In genomic region chr1:175607308-175607707, GRCm38 (mm10) we compare ENCODE assay signal across 22 mouse cellular contexts. TPM values are rescaled to one million over a fixed set of nuclear protein-coding genes. Genes with fewer than 3 reads are reported as not detected.
A peak's percentile ranks its signal among the peaks of the same experiment; 100 is the strongest.
DNase-seq lines count a peak whose midpoint lies in the region; ATAC-seq and TF ChIP-seq lines count a peak whose summit lies in the region.
"Had no signal": no experiment of that assay in that cellular context is flagged by ENCODE, and none has a peak within 500 bp of the region (broad histone marks: within the 10 kb centered on the region; RNA-seq: fewer than 3 reads in every experiment).

No protein-coding gene starts in this region.

- H3K27ac ChIP-seq in intestine, embryonic 15.5 days = no peak overlapping the region
- H3K27ac ChIP-seq in intestine, postnatal 0 days (ENCODE audit: low read depth, low read length) = no peak overlapping the region; the same call in 1 of the 2 replicates
- no peak overlapping the region for H3K27ac ChIP-seq in liver, embryonic 11.5 days (ENCODE audit: low read depth, low read length)
- no peak overlapping the region for H3K27ac ChIP-seq in liver, embryonic 15.5 days (replicated peaks)
- peak overlapping the region; percentile 54 for H3K27ac ChIP-seq in stomach, embryonic 15.5 days
- H3K27ac ChIP-seq in hindbrain, postnatal 0 days = no peak overlapping the region
- H3K27ac ChIP-seq: embryonic facial prominence, embryonic 10.5 days; forebrain, embryonic 10.5 days; heart, embryonic 15.5 days; hindbrain, embryonic 13.5 days had no signal

- no peak for TF ChIP-seq CTCF in intestine, postnatal 0 days (IDR thresholded peaks at IDR 0.05; ENCODE audit: low read depth)
- no peak for TF ChIP-seq CTCF in hindbrain, postnatal 0 days (IDR thresholded peaks at IDR 0.05; ENCODE audit: low read depth)

- 75% methylated on average over 6 of the region's 6 CpGs for WGBS in intestine, embryonic 15.5 days
- WGBS in intestine, postnatal 0 days = 63% methylated on average over 6 of the region's 6 CpGs
- WGBS in liver, embryonic 11.5 days = 77% methylated on average over 6 of the region's 6 CpGs
- 66% methylated on average over 6 of the region's 6 CpGs for WGBS in liver, embryonic 15.5 days (ENCODE audit: insufficient replicate concordance)
- 73% methylated on average over 6 of the region's 6 CpGs for WGBS in stomach, embryonic 15.5 days
- WGBS in hindbrain, postnatal 0 days = 95% methylated on average over 6 of the region's 6 CpGs

- H3K4me3 ChIP-seq in intestine, embryonic 15.5 days (replicated peaks) = no peak overlapping the region
- no peak overlapping the region for H3K4me3 ChIP-seq in intestine, postnatal 0 days (ENCODE audit: low read depth, low read length)
- H3K4me3 ChIP-seq in liver, embryonic 11.5 days (ENCODE audit: low read depth, low read length) = no peak overlapping the region
- H3K4me3 ChIP-seq in liver, embryonic 15.5 days (replicated peaks) = no peak overlapping the region
- no peak overlapping the region for H3K4me3 ChIP-seq in stomach, embryonic 15.5 days (replicated peaks)
- no peak overlapping the region for H3K4me3 ChIP-seq in hindbrain, postnatal 0 days (ENCODE audit: low read length)
- H3K4me3 ChIP-seq: embryonic facial prominence, embryonic 10.5 days; forebrain, embryonic 10.5 days; heart, embryonic 15.5 days; hindbrain, embryonic 13.5 days had no signal

- H3K9ac ChIP-seq in intestine, embryonic 15.5 days = no peak overlapping the region
- H3K9ac ChIP-seq in intestine, postnatal 0 days (ENCODE audit: low read depth, low read length) = no peak overlapping the region
- H3K9ac ChIP-seq in liver, embryonic 11.5 days (ENCODE audit: low read depth, low read length) = no peak overlapping the region
- H3K9ac ChIP-seq in liver, embryonic 15.5 days = no peak overlapping the region
- H3K9ac ChIP-seq in stomach, embryonic 15.5 days = no peak overlapping the region
- H3K9ac ChIP-seq in hindbrain, postnatal 0 days (replicated peaks; ENCODE audit: low read length) = no peak overlapping the region
- H3K9ac ChIP-seq: heart, embryonic 15.5 days; hindbrain, embryonic 13.5 days had no signal

- ATAC-seq in intestine, embryonic 15.5 days = peak; percentile 6; the same call in 1 of the 2 replicates
- no peak for ATAC-seq in intestine, postnatal 0 days
- ATAC-seq in liver, embryonic 11.5 days (replicated peaks; ENCODE audit: low FRiP score) = peak; percentile 21; the same call in 1 of the 2 replicates
- peak; percentile 10; the same call in 1 of the 2 replicates for ATAC-seq in liver, embryonic 15.5 days (ENCODE audit: insufficient read depth)
- peak; percentile 68 for ATAC-seq in stomach, embryonic 15.5 days (ENCODE audit: insufficient read depth, low FRiP score, low read depth)
- no peak for ATAC-seq in hindbrain, postnatal 0 days
- ATAC-seq: activated CD4-positive, CD25-positive, alpha-beta regulatory T cell, adult 4 months; forebrain, embryonic 14.5 days; Patski had no signal

- H3K36me3 ChIP-seq in intestine, embryonic 15.5 days = peaks cover 30% of the 10 kb centered on the region
- H3K36me3 ChIP-seq in intestine, postnatal 0 days (ENCODE audit: control insufficient read depth, insufficient read depth) = peaks cover 71% of the 10 kb centered on the region
- peaks cover 31% of the 10 kb centered on the region; the same call in 1 of the 2 replicates for H3K36me3 ChIP-seq in liver, embryonic 11.5 days (ENCODE audit: control insufficient read depth, insufficient read depth, low read length)
- peaks cover 81% of the 10 kb centered on the region for H3K36me3 ChIP-seq in liver, embryonic 15.5 days (replicated peaks)
- peaks cover 33% of the 10 kb centered on the region for H3K36me3 ChIP-seq in stomach, embryonic 15.5 days
- H3K36me3 ChIP-seq in hindbrain, postnatal 0 days (ENCODE audit: insufficient read depth, low read length) = peaks cover 44% of the 10 kb centered on the region

- no peak for DNase-seq in liver, embryonic 11.5 days (ENCODE audit: low spot score)
- no peak for DNase-seq in adrenal gland, postnatal 36 days
- DNase-seq in neural tube, embryonic 10.5 days (ENCODE audit: extremely low spot score, low spot score) = no peak
- no peak for DNase-seq in hindbrain, postnatal 0 days (ENCODE audit: low spot score)
- DNase-seq: adrenal gland, postnatal 14 days; cerebellum, adult 18-20 months; cerebellum, adult 9-11 months; gastrocnemius, postnatal 36 days; heart, adult 18-20 months; heart, postnatal 14 days had no signal

- no peaks in the 10 kb centered on the region for H3K4me1 ChIP-seq in intestine, embryonic 15.5 days (replicated peaks)
- no peaks in the 10 kb centered on the region for H3K4me1 ChIP-seq in intestine, postnatal 0 days (replicated peaks; ENCODE audit: control insufficient read depth, insufficient read depth, low read length)
- H3K4me1 ChIP-seq in liver, embryonic 11.5 days (replicated peaks; ENCODE audit: control insufficient read depth, insufficient read depth, low read length) = no peaks in the 10 kb centered on the region
- peaks cover 2% of the 10 kb centered on the region; the same call in 1 of the 2 replicates for H3K4me1 ChIP-seq in liver, embryonic 15.5 days (replicated peaks)
- no peaks in the 10 kb centered on the region for H3K4me1 ChIP-seq in stomach, embryonic 15.5 days
- H3K4me1 ChIP-seq in hindbrain, postnatal 0 days (ENCODE audit: insufficient read depth, low read length) = no peaks in the 10 kb centered on the region
- H3K4me1 ChIP-seq: embryonic facial prominence, embryonic 10.5 days; forebrain, embryonic 10.5 days; heart, embryonic 15.5 days; hindbrain, embryonic 13.5 days had no signal

- no peak overlapping the region for H3K4me2 ChIP-seq in intestine, embryonic 15.5 days (replicated peaks)
- H3K4me2 ChIP-seq in intestine, postnatal 0 days (replicated peaks; ENCODE audit: low read depth) = no peak overlapping the region
- H3K4me2 ChIP-seq in liver, embryonic 11.5 days = no peak overlapping the region
- H3K4me2 ChIP-seq in liver, embryonic 15.5 days = no peak overlapping the region
- no peak overlapping the region for H3K4me2 ChIP-seq in stomach, embryonic 15.5 days
- no peak overlapping the region for H3K4me2 ChIP-seq in hindbrain, postnatal 0 days (ENCODE audit: low read depth, low read length)
- H3K4me2 ChIP-seq: heart, embryonic 11.5 days; heart, embryonic 15.5 days; hindbrain, embryonic 13.5 days had no signal

- no peaks in the 10 kb centered on the region for H3K27me3 ChIP-seq in intestine, embryonic 15.5 days (replicated peaks)
- H3K27me3 ChIP-seq in intestine, postnatal 0 days (replicated peaks; ENCODE audit: control insufficient read depth, insufficient read depth, low read length) = no peaks in the 10 kb centered on the region
- no peaks in the 10 kb centered on the region for H3K27me3 ChIP-seq in liver, embryonic 11.5 days (replicated peaks; ENCODE audit: control insufficient read depth, insufficient read depth, low read length)
- H3K27me3 ChIP-seq in liver, embryonic 15.5 days = no peaks in the 10 kb centered on the region
- no peaks in the 10 kb centered on the region for H3K27me3 ChIP-seq in stomach, embryonic 15.5 days (replicated peaks)
- H3K27me3 ChIP-seq in hindbrain, postnatal 0 days (ENCODE audit: insufficient read depth, low read length) = no peaks in the 10 kb centered on the region
- H3K27me3 ChIP-seq: heart, embryonic 15.5 days; hindbrain, embryonic 13.5 days; Patski had no signal

- no peaks in the 10 kb centered on the region for H3K9me3 ChIP-seq in intestine, embryonic 15.5 days
- no peaks in the 10 kb centered on the region for H3K9me3 ChIP-seq in intestine, postnatal 0 days (ENCODE audit: control insufficient read depth)
- no peaks in the 10 kb centered on the region for H3K9me3 ChIP-seq in liver, embryonic 11.5 days (ENCODE audit: control insufficient read depth, low read length)
- no peaks in the 10 kb centered on the region for H3K9me3 ChIP-seq in liver, embryonic 15.5 days (replicated peaks)
- H3K9me3 ChIP-seq in stomach, embryonic 15.5 days = no peaks in the 10 kb centered on the region
- no peaks in the 10 kb centered on the region for H3K9me3 ChIP-seq in hindbrain, postnatal 0 days (ENCODE audit: low read length)
- H3K9me3 ChIP-seq: embryonic facial prominence, embryonic 10.5 days; forebrain, embryonic 10.5 days; heart, embryonic 15.5 days; hindbrain, embryonic 13.5 days had no signal

RNA-seq across cellular contexts. Expression of gene Kmo, which starts 12.9 kb away (rescaled TPM):
- polyA plus RNA-seq in intestine, embryonic 15.5 days (2015; fragmentation: Nextera tagmentation; extraction: Ambion mirVana) = 0.66 and 0.75 TPM in 2 replicates
- polyA plus RNA-seq in intestine, postnatal 0 days (2015; fragmentation: Nextera tagmentation; extraction: Ambion mirVana) = 0.27 and 0.53 TPM in 2 replicates
- polyA plus RNA-seq in liver, embryonic 11.5 days (2014; fragmentation: Nextera tagmentation; extraction: Ambion mirVana) = 1.7 and 1.9 TPM in 2 replicates
- polyA plus RNA-seq in liver, embryonic 15.5 days (2015; fragmentation: Nextera tagmentation; extraction: Ambion mirVana) = 12.0 and 12.9 TPM in 2 replicates
- polyA plus RNA-seq in stomach, embryonic 15.5 days (2015; fragmentation: Nextera tagmentation; extraction: Ambion mirVana) = 1.1 TPM in 2 replicates
- total RNA-seq in adrenal gland, postnatal 36 days (2021) = under 1 TPM; 0.30 to 0.63 TPM
- 0.21 TPM in 1 of 2 replicates, not detected in the other for total RNA-seq in hindbrain, postnatal 0 days (2014; rRNA removed)
- 0.08 and 0.13 TPM in 2 replicates for polyA plus RNA-seq in hindbrain, postnatal 0 days (2015; fragmentation: Nextera tagmentation; extraction: Ambion mirVana)
- polyA plus RNA-seq: embryonic facial prominence, embryonic 10.5 days; forebrain, embryonic 14.5 days had no signal

RNA-seq across cellular contexts. Expression of gene Fh1, which starts 18.1 kb away (rescaled TPM):
- polyA plus RNA-seq in intestine, embryonic 15.5 days (2015; fragmentation: Nextera tagmentation; extraction: Ambion mirVana) = 155 and 163 TPM in 2 replicates
- 109 and 112 TPM in 2 replicates for polyA plus RNA-seq in intestine, postnatal 0 days (2015; fragmentation: Nextera tagmentation; extraction: Ambion mirVana)
- 136 and 146 TPM in 2 replicates for polyA plus RNA-seq in liver, embryonic 11.5 days (2014; fragmentation: Nextera tagmentation; extraction: Ambion mirVana)
- 75.4 and 75.8 TPM in 2 replicates for polyA plus RNA-seq in liver, embryonic 15.5 days (2015; fragmentation: Nextera tagmentation; extraction: Ambion mirVana)
- 130 and 142 TPM in 2 replicates for polyA plus RNA-seq in stomach, embryonic 15.5 days (2015; fragmentation: Nextera tagmentation; extraction: Ambion mirVana)
- total RNA-seq in adrenal gland, postnatal 36 days (2021) = 100 to 1,000 TPM; 199 to 252 TPM
- 59.2 and 67.8 TPM in 2 replicates for total RNA-seq in hindbrain, postnatal 0 days (2014; rRNA removed)
- 113 and 114 TPM in 2 replicates for polyA plus RNA-seq in hindbrain, postnatal 0 days (2015; fragmentation: Nextera tagmentation; extraction: Ambion mirVana)

Comparison
In these comparisons a context has a peak if more than half of its experiments do, and no peak if none do; other contexts are left out.
1. ATAC-seq: peak in intestine, embryonic 15.5 days (single experiment), liver, embryonic 11.5 days (single experiment), liver, embryonic 15.5 days (single experiment) and stomach, embryonic 15.5 days (single experiment); none in intestine, postnatal 0 days (single experiment) and hindbrain, postnatal 0 days (single experiment).